Mouse (Mus musculus): ENCODE data around the gene Gnmt.

- TF ChIP-seq POLR2A (IDR thresholded peaks at IDR 0.05; ENCODE audit: borderline replicate concordance, insufficient read depth, low read length) (no peak), CTCF (IDR thresholded peaks at IDR 0.05; ENCODE audit: borderline replicate concordance, insufficient read depth, low read depth, low read length) (no peak)
These were observed 5.1 kb upstream of the Gnmt start for GRCm38 (mm10) chr17:46734055-46734454.

Measured in cerebellum, adult 2 months (tissue).